In genomic region chr13:95524674-95525491, GRCm38 (mm10) we compare ENCODE assay signal across 9 mouse cellular contexts. TPM values are rescaled to one million over a fixed set of nuclear protein-coding genes. Genes with fewer than 3 reads are reported as not detected.
DNase-seq lines count a peak whose midpoint lies in the region; ATAC-seq and TF ChIP-seq lines count a peak whose summit lies in the region.
"Had no signal": no experiment of that assay in that cellular context is flagged by ENCODE, and none has a peak within 500 bp of the region (broad histone marks: within the 10 kb centered on the region; RNA-seq: fewer than 3 reads in every experiment).

F2rl1 (minus strand) TSS chr13:95525227.

- in situ Hi-C loops in Patski (cut with MboI; ENCODE audit: low pct_unique_long_range_greater_than_20kb) = no loop called here

- no peak for DNase-seq in Patski (ENCODE audit: low read depth, low spot score)
- DNase-seq in cerebellum, adult 9-11 months = peak; percentile 12
- DNase-seq in heart, adult 18-20 months = peak; percentile 41 to 50
- peak; percentile 92 for DNase-seq in kidney, adult 18-20 months
- peak; percentile 83 for DNase-seq in lung, embryonic 14.5 days
- peak; percentile 49 to 78 for DNase-seq in urinary bladder, postnatal 4 days (ENCODE audit: low spot score in 2 of 2)
- DNase-seq in layer of hippocampus, adult 9-10 months (ENCODE audit: low spot score) = no peak

- H3K4me2 ChIP-seq in lung, embryonic 14.5 days = peak within 1 kb of the TSS; percentile 78
- H3K4me2 ChIP-seq in neural tube, embryonic 15.5 days = peak within 1 kb of the TSS; percentile 63

- no peaks in the 10 kb centered on the region for H3K27me3 ChIP-seq in Patski
- H3K27me3 ChIP-seq in lung, embryonic 14.5 days (ENCODE audit: insufficient read depth, low read length) = peaks cover 21% of the 10 kb centered on the region
- peaks cover 50% of the 10 kb centered on the region for H3K27me3 ChIP-seq in neural tube, embryonic 15.5 days (replicated peaks)

- POLR2A ChIA-PET in Patski (lab: Charles Lee) = no interaction called here

- peak within 1 kb of the TSS; percentile 45 for H3K9ac ChIP-seq in lung, embryonic 14.5 days
- H3K9ac ChIP-seq in neural tube, embryonic 15.5 days (replicated peaks) = peak within 1 kb of the TSS; percentile 32; the same call in 1 of the 2 replicates

- H3K9me3 ChIP-seq in lung, embryonic 14.5 days (ENCODE audit: low read depth, low read length) = no peaks in the 10 kb centered on the region
- H3K9me3 ChIP-seq in neural tube, embryonic 15.5 days (replicated peaks) = no peaks in the 10 kb centered on the region

- ATAC-seq in Patski = peak; percentile 75
- peak; percentile 82 for ATAC-seq in lung, embryonic 14.5 days (ENCODE audit: insufficient read depth)
- peak; percentile 68; the same call in 1 of the 2 replicates for ATAC-seq in neural tube, embryonic 15.5 days (ENCODE audit: low FRiP score)

- under 1% methylated on average over 54 of the region's 54 CpGs for WGBS in lung, embryonic 14.5 days
- 1% methylated on average over 54 of the region's 54 CpGs for WGBS in neural tube, embryonic 15.5 days

- CTCF ChIA-PET in Patski (lab: Charles Lee) = no interaction called here

- no peak for TF ChIP-seq CTCF in Patski (IDR thresholded peaks at IDR 0.05)
- no peak for TF ChIP-seq CTCF in lung, embryonic 14.5 days (IDR thresholded peaks at IDR 0.05; ENCODE audit: low read depth)

- H3K36me3 ChIP-seq in lung, embryonic 14.5 days (ENCODE audit: insufficient read depth) = no peaks in the 10 kb centered on the region
- H3K36me3 ChIP-seq in neural tube, embryonic 15.5 days = no peaks in the 10 kb centered on the region

- H3K27ac ChIP-seq in lung, embryonic 14.5 days (ENCODE audit: low read depth) = no peak within 1 kb of the TSS
- no peak within 1 kb of the TSS for H3K27ac ChIP-seq in neural tube, embryonic 15.5 days (replicated peaks)

- peak within 1 kb of the TSS; percentile 51 for H3K4me3 ChIP-seq in lung, embryonic 14.5 days (ENCODE audit: low read depth, low read length)
- peak within 1 kb of the TSS; percentile 37 for H3K4me3 ChIP-seq in neural tube, embryonic 15.5 days (replicated peaks)
- H3K4me3 ChIP-seq: myocyte had no signal

- 0 out of 2 replicates have a peak, but pooled peaks cover 3% of the 10 kb centered on the region for H3K4me1 ChIP-seq in lung, embryonic 14.5 days (ENCODE audit: insufficient read depth)
- peaks cover 20% of the 10 kb centered on the region for H3K4me1 ChIP-seq in neural tube, embryonic 15.5 days

RNA-seq across cellular contexts. Expression of gene F2rl1, which starts in this region (rescaled TPM):
- polyA plus RNA-seq in Patski (2021) = 34.4 TPM
- under 1 TPM; 0.67 to 0.84 TPM for total RNA-seq in heart, adult 18-20 months (2021)
- polyA plus RNA-seq in lung, embryonic 14.5 days (2014; fragmentation: Nextera tagmentation; extraction: Ambion mirVana) = 4.1 and 4.5 TPM in 2 replicates
- polyA plus RNA-seq in neural tube, embryonic 15.5 days (2015; fragmentation: Nextera tagmentation; extraction: Ambion mirVana) = 0.13 and 1.8 TPM in 2 replicates
- polyA plus RNA-seq: myocyte had no signal

Comparison
In these comparisons a context has a peak if more than half of its experiments do, and no peak if none do; other contexts are left out.
1. Peak in DNase-seq in heart, adult 18-20 months; RNA of the gene not detected or under 1 TPM.
2. DNase-seq: peak in cerebellum, adult 9-11 months (single experiment), kidney, adult 18-20 months (single experiment), lung, embryonic 14.5 days (single experiment) and urinary bladder, postnatal 4 days (2 of 2); none in Patski (single experiment) and layer of hippocampus, adult 9-10 months (single experiment).
3. Peak in every context shown above with its lines, with median percentiles within 50 percentile points of each other: ATAC-seq.